9 mouse cellular contexts compared by ENCODE assay signal in genomic region chr11:70028401-70029129, GRCm38 (mm10). TPM values are rescaled to one million over a fixed set of nuclear protein-coding genes. Genes with fewer than 3 reads are reported as not detected.
A peak's percentile ranks its signal among the peaks of the same experiment; 100 is the strongest.
DNase-seq lines count a peak whose midpoint lies in the region; ATAC-seq and TF ChIP-seq lines count a peak whose summit lies in the region.
"Had no signal": no experiment of that assay in that cellular context is flagged by ENCODE, and none has a peak within 500 bp of the region (broad histone marks: within the 10 kb centered on the region; RNA-seq: fewer than 3 reads in every experiment).

No protein-coding gene starts in this region.

- H3K9ac ChIP-seq in CH12.LX (ENCODE audit: insufficient read depth, low read depth) = no peak overlapping the region
- 0 out of 2 replicates have a peak overlapping the region, but pooled peaks have one; percentile 10 for H3K9ac ChIP-seq in heart, embryonic 14.5 days (ENCODE audit: low read length)
- no peak overlapping the region for H3K9ac ChIP-seq in liver, embryonic 16.5 days (ENCODE audit: low read depth, low read length)

- TF ChIP-seq CTCF in cerebellum, adult 2 months (IDR thresholded peaks at IDR 0.05; ENCODE audit: borderline replicate concordance, insufficient read depth, low read depth, low read length) = no peak
- no peak for TF ChIP-seq CTCF in CH12.LX (conservative IDR thresholded peaks at IDR 0.05 in 1 of 2, IDR thresholded peaks at IDR 0.05 in 1 of 2; ENCODE audit: low read depth in 2 of 2, low read length in 2 of 2)

- no peak for ATAC-seq in heart, embryonic 14.5 days (ENCODE audit: insufficient number of reproducible peaks, insufficient read depth, low FRiP score, low read depth)
- no peak for ATAC-seq in liver, embryonic 16.5 days (ENCODE audit: low read depth)
- no peak for ATAC-seq in activated CD4-positive, CD25-positive, alpha-beta regulatory T cell, adult 4 months

- TF ChIP-seq POLR2A in cerebellum, adult 2 months (IDR thresholded peaks at IDR 0.05; ENCODE audit: borderline replicate concordance, insufficient read depth, low read length) = no peak
- TF ChIP-seq POLR2A in CH12.LX (IDR thresholded peaks at IDR 0.05; ENCODE audit: low read depth, low read length) = no peak

- peak overlapping the region; percentile 53 for H3K4me3 ChIP-seq in cerebellum, adult 2 months (replicated peaks; ENCODE audit: insufficient read depth, low read depth, low read length)
- H3K4me3 ChIP-seq in CH12.LX (replicated peaks in 1 of 3; ENCODE audit: low read depth in 2 of 3, low read length in 2 of 3, poor library complexity in 1 of 3) = peak overlapping the region in 2 of 3 experiments; percentile 21 to 56
- H3K4me3 ChIP-seq in heart, embryonic 14.5 days (ENCODE audit: control insufficient read depth in 1 of 2, insufficient read depth in 1 of 2, low read depth in 1 of 2, low read length in 2 of 2) = peak overlapping the region; percentile 11 to 29; a peak in 2 of 4 replicates
- H3K4me3 ChIP-seq in liver, embryonic 16.5 days (ENCODE audit: low read depth, low read length) = no peak overlapping the region

- H3K4me2 ChIP-seq in CH12.LX (ENCODE audit: insufficient read depth, low read depth, poor library complexity, severe bottlenecking) = peak overlapping the region; percentile 27
- H3K4me2 ChIP-seq in heart, embryonic 14.5 days (ENCODE audit: low read length) = peak overlapping the region; percentile 57
- H3K4me2 ChIP-seq in liver, embryonic 16.5 days (ENCODE audit: low read depth, low read length) = 0 out of 2 replicates have a peak overlapping the region, but pooled peaks have one; percentile 8

- no peaks in the 10 kb centered on the region for H3K9me3 ChIP-seq in CH12.LX (replicated peaks; ENCODE audit: low read length)
- no peaks in the 10 kb centered on the region for H3K9me3 ChIP-seq in heart, embryonic 14.5 days (ENCODE audit: control insufficient read depth, low read length)
- no peaks in the 10 kb centered on the region for H3K9me3 ChIP-seq in liver, embryonic 16.5 days (replicated peaks; ENCODE audit: control insufficient read depth, low read length)
- H3K9me3 ChIP-seq: megakaryocyte, embryonic 14.5 days had no signal

- WGBS in cerebellum, adult 2 months = 17% methylated on average over 12 of the region's 12 CpGs
- 29% methylated on average over 12 of the region's 12 CpGs for WGBS in heart, embryonic 14.5 days
- 27% methylated on average over 12 of the region's 12 CpGs for WGBS in liver, embryonic 16.5 days (ENCODE audit: insufficient replicate concordance)

- DNase-seq in cerebellum, adult 2 months = peak in 1 of 2 experiments; percentile 36
- DNase-seq in cerebellum, adult 11 months = no peak
- DNase-seq in CH12.LX (ENCODE audit: extremely low read depth) = no peak
- DNase-seq in urinary bladder, postnatal 25 days (ENCODE audit: low spot score) = no peak
- DNase-seq in urinary bladder, postnatal 10 days (ENCODE audit: low spot score) = no peak

- TF ChIP-seq RAD21 in CH12.LX (IDR thresholded peaks at IDR 0.05; ENCODE audit: low read depth, low read length) = no peak

- H3K4me1 ChIP-seq in cerebellum, adult 2 months (ENCODE audit: control insufficient read depth, insufficient read depth, low read length) = peaks cover 19% of the 10 kb centered on the region; the same call in 1 of the 2 replicates
- H3K4me1 ChIP-seq in CH12.LX (ENCODE audit: control insufficient read depth in 1 of 2, insufficient read depth in 2 of 2) = peaks cover 19 to 37% of the 10 kb centered on the region in 2 experiments
- peaks cover 31 to 43% of the 10 kb centered on the region in 2 experiments for H3K4me1 ChIP-seq in heart, embryonic 14.5 days (ENCODE audit: control insufficient read depth in 2 of 2, insufficient read depth in 2 of 2, low read length in 2 of 2)
- peaks cover 9% of the 10 kb centered on the region for H3K4me1 ChIP-seq in liver, embryonic 16.5 days (ENCODE audit: control insufficient read depth, low read depth, low read length)

- no peaks in the 10 kb centered on the region for H3K79me2 ChIP-seq in CH12.LX (replicated peaks; ENCODE audit: control insufficient read depth, extremely low read depth, insufficient read depth, poor library complexity, severe bottlenecking)

- no peak for TF ChIP-seq EP300 in CH12.LX (IDR thresholded peaks at IDR 0.05; ENCODE audit: low read length)

- peaks cover 11 to 21% of the 10 kb centered on the region in 2 experiments for H3K36me3 ChIP-seq in CH12.LX (replicated peaks in 1 of 2; ENCODE audit: control insufficient read depth in 1 of 2, insufficient read depth in 1 of 2, low read length in 1 of 2)
- H3K36me3 ChIP-seq in heart, embryonic 14.5 days (ENCODE audit: control insufficient read depth, insufficient read depth, low read length) = peaks cover 31% of the 10 kb centered on the region
- H3K36me3 ChIP-seq in liver, embryonic 16.5 days (ENCODE audit: control insufficient read depth, insufficient read depth) = no peaks in the 10 kb centered on the region

- dilution Hi-C loops in CH12.LX (cut with MboI; ENCODE audit: extremely low pct_ligation_motif_present, extremely low pct_unique_long_range_greater_than_20kb, low sequenced_read_pairs) = no loop called here

- H3K27ac ChIP-seq in cerebellum, adult 2 months (ENCODE audit: insufficient read depth, low read length) = peak overlapping the region; percentile 41
- H3K27ac ChIP-seq in CH12.LX (ENCODE audit: insufficient read depth, low read depth) = no peak overlapping the region
- H3K27ac ChIP-seq in heart, embryonic 14.5 days (replicated peaks in 1 of 2; ENCODE audit: control insufficient read depth in 1 of 2, insufficient read depth in 1 of 2, low read depth in 2 of 2, low read length in 2 of 2) = peak overlapping the region; percentile 39 to 54
- no peak overlapping the region for H3K27ac ChIP-seq in liver, embryonic 16.5 days (ENCODE audit: low read length)

- no peaks in the 10 kb centered on the region for H3K27me3 ChIP-seq in cerebellum, adult 2 months (ENCODE audit: control insufficient read depth, insufficient read depth, low read length)
- peaks cover 6% of the 10 kb centered on the region for H3K27me3 ChIP-seq in CH12.LX (replicated peaks)
- no peaks in the 10 kb centered on the region for H3K27me3 ChIP-seq in heart, embryonic 14.5 days (ENCODE audit: control insufficient read depth, insufficient read depth, low read length)
- peaks cover 25% of the 10 kb centered on the region for H3K27me3 ChIP-seq in liver, embryonic 16.5 days (ENCODE audit: control insufficient read depth, insufficient read depth, low read depth, low read length)
- H3K27me3 ChIP-seq: megakaryocyte, embryonic 14.5 days had no signal

- in situ Hi-C loops in CH12.LX (cut with MboI; ENCODE audit: low pct_ligation_motif_present, low pct_unique_long_range_greater_than_20kb, low sequenced_read_pairs) = no loop called here

TF ChIP-seq in CH12.LX, 34 proteins besides CTCF, POLR2A, EP300 and RAD21:
- TF ChIP-seq TBP (conservative IDR thresholded peaks at IDR 0.05; ENCODE audit: low read depth, low read length) (no peak), TCF12 (IDR thresholded peaks at IDR 0.05; ENCODE audit: low read depth, low read length) (peak; percentile 17; the same call in 1 of the 2 replicates)
TF ChIP-seq in CH12.LX: peak in this region for 1.

RNA-seq across cellular contexts. Expression of gene Dlg4, which starts 11.8 kb away (rescaled TPM):
- 352 and 374 TPM in 2 replicates for polyA plus RNA-seq in cerebellum, adult 2 months (2012; rRNA removed)
- 9.8 and 15.3 TPM in 2 replicates for total RNA-seq in CH12.LX (2012; rRNA removed)
- 6.1 and 7.3 TPM in 2 replicates for total RNA-seq in CH12.LX (2014; rRNA removed)
- polyA plus RNA-seq in CH12.LX (2012; ENCODE audit: insufficient read length, low read depth) = 6.8 and 9.3 TPM in 2 replicates
- 3.4 and 6.0 TPM in 2 replicates for polyA plus RNA-seq in heart, embryonic 14.5 days (2014; fragmentation: Nextera tagmentation; extraction: Ambion mirVana)
- polyA plus RNA-seq in liver, embryonic 16.5 days (2015; fragmentation: Nextera tagmentation; extraction: Ambion mirVana) = 0.40 and 0.53 TPM in 2 replicates
- 10 to 100 TPM in 1 of 2 experiments, 1 to 10 TPM in 1; 9.7 to 11.6 TPM for polyA plus RNA-seq in activated CD4-positive, CD25-positive, alpha-beta regulatory T cell, adult 4 months (2017; shearing (Covaris generic))

RNA-seq across cellular contexts. Expression of gene Acadvl, which starts 13.4 kb away (rescaled TPM):
- 104 and 112 TPM in 2 replicates for polyA plus RNA-seq in cerebellum, adult 2 months (2012; rRNA removed)
- total RNA-seq in CH12.LX (2012; rRNA removed) (137 and 148 TPM in 2 replicates), CH12.LX (2014; rRNA removed) (81.8 and 86.6 TPM in 2 replicates)
- 76.9 and 86.4 TPM in 2 replicates for polyA plus RNA-seq in CH12.LX (2012; ENCODE audit: insufficient read length, low read depth)
- 185 and 198 TPM in 2 replicates for polyA plus RNA-seq in heart, embryonic 14.5 days (2014; fragmentation: Nextera tagmentation; extraction: Ambion mirVana)
- 127 and 138 TPM in 2 replicates for polyA plus RNA-seq in liver, embryonic 16.5 days (2015; fragmentation: Nextera tagmentation; extraction: Ambion mirVana)
- polyA plus RNA-seq in activated CD4-positive, CD25-positive, alpha-beta regulatory T cell, adult 4 months (2017; shearing (Covaris generic)) = 100 to 1,000 TPM; 107 to 139 TPM

RNA-seq across cellular contexts. Expression of gene Asgr1, which starts 25.3 kb away (rescaled TPM):
- 13.8 and 17.1 TPM in 2 replicates for polyA plus RNA-seq in cerebellum, adult 2 months (2012; rRNA removed)
- not detected in 2 replicates for total RNA-seq in CH12.LX (2012; rRNA removed)
- not detected in 2 replicates for total RNA-seq in CH12.LX (2014; rRNA removed)
- not detected in 2 replicates for polyA plus RNA-seq in CH12.LX (2012; ENCODE audit: insufficient read length, low read depth)
- not detected in 2 replicates for polyA plus RNA-seq in heart, embryonic 14.5 days (2014; fragmentation: Nextera tagmentation; extraction: Ambion mirVana)
- polyA plus RNA-seq in liver, embryonic 16.5 days (2015; fragmentation: Nextera tagmentation; extraction: Ambion mirVana) = 5.0 and 6.0 TPM in 2 replicates
- polyA plus RNA-seq in activated CD4-positive, CD25-positive, alpha-beta regulatory T cell, adult 4 months (2017; shearing (Covaris generic)) = not detected

RNA-seq across cellular contexts. Expression of gene Dvl2, which starts 28.2 kb away (rescaled TPM):
- polyA plus RNA-seq in cerebellum, adult 2 months (2012; rRNA removed) = 27.2 and 28.9 TPM in 2 replicates
- total RNA-seq in CH12.LX (2012; rRNA removed) (27.3 and 30.6 TPM in 2 replicates), CH12.LX (2014; rRNA removed) (15.1 and 15.7 TPM in 2 replicates)
- 25.3 and 27.1 TPM in 2 replicates for polyA plus RNA-seq in CH12.LX (2012; ENCODE audit: insufficient read length, low read depth)
- 15.0 and 16.6 TPM in 2 replicates for polyA plus RNA-seq in heart, embryonic 14.5 days (2014; fragmentation: Nextera tagmentation; extraction: Ambion mirVana)
- polyA plus RNA-seq in liver, embryonic 16.5 days (2015; fragmentation: Nextera tagmentation; extraction: Ambion mirVana) = 4.4 and 5.1 TPM in 2 replicates
- 1 to 10 TPM; 2.7 to 3.9 TPM for polyA plus RNA-seq in activated CD4-positive, CD25-positive, alpha-beta regulatory T cell, adult 4 months (2017; shearing (Covaris generic))

RNA-seq across cellular contexts. Expression of gene Phf23, which starts 33.0 kb away (rescaled TPM):
- 41.8 and 44.4 TPM in 2 replicates for polyA plus RNA-seq in cerebellum, adult 2 months (2012; rRNA removed)
- 67.2 and 81.8 TPM in 2 replicates for total RNA-seq in CH12.LX (2012; rRNA removed)
- total RNA-seq in CH12.LX (2014; rRNA removed) = 65.2 and 69.0 TPM in 2 replicates
- polyA plus RNA-seq in CH12.LX (2012; ENCODE audit: insufficient read length, low read depth) = 93.2 and 99.8 TPM in 2 replicates
- polyA plus RNA-seq in heart, embryonic 14.5 days (2014; fragmentation: Nextera tagmentation; extraction: Ambion mirVana) = 22.2 and 27.5 TPM in 2 replicates
- 17.5 and 18.2 TPM in 2 replicates for polyA plus RNA-seq in liver, embryonic 16.5 days (2015; fragmentation: Nextera tagmentation; extraction: Ambion mirVana)
- polyA plus RNA-seq in activated CD4-positive, CD25-positive, alpha-beta regulatory T cell, adult 4 months (2017; shearing (Covaris generic)) = 10 to 100 TPM; 32.1 to 44.9 TPM

Comparison
In these comparisons a context has a peak if more than half of its experiments do, and no peak if none do; other contexts are left out.
1. H3K27ac ChIP-seq: peak in cerebellum, adult 2 months (single experiment) and heart, embryonic 14.5 days (2 of 2); none in CH12.LX (single experiment) and liver, embryonic 16.5 days (single experiment).
2. RNA of gene Dlg4, which starts 11.8 kb away (polyA plus RNA-seq): 352 to 374 TPM in cerebellum, adult 2 months; 9.7 to 11.6 TPM in activated CD4-positive, CD25-positive, alpha-beta regulatory T cell, adult 4 months, 6.8 to 9.3 TPM in CH12.LX, 3.4 to 6.0 TPM in heart, embryonic 14.5 days and 0.40 to 0.53 TPM in liver, embryonic 16.5 days; every median in the first group is over 10 times any median in the second.
3. Peak in every context shown above with its lines, with median percentiles within 50 percentile points of each other: H3K4me2 ChIP-seq.